Comparison of ENCODE assay signal across 7 mouse cellular contexts in the genomic region with DNA sequence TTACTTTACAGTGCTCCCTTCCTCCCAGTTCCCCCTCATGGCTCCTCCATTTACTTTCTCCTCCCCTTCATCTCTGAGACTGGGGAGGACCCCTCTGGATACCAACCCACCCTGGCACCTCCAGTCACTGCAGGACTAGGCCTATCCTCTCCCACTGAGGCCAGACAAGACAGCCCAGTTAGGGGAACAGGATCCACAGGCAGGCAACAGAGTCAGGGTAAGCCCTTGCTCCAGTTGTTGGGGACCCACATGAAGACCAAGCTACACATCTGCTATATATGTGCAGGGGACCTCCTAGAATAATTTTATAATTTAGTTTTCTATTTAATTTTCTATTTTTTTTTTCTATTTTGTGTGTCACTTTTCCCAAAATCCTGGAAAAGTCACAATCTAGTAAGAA. TPM values are rescaled to one million over a fixed set of nuclear protein-coding genes. Genes with fewer than 3 reads are reported as not detected.
A peak's percentile ranks its signal among the peaks of the same experiment; 100 is the strongest.
DNase-seq lines count a peak whose midpoint lies in the region; ATAC-seq and TF ChIP-seq lines count a peak whose summit lies in the region.
"Not testable (repeated sequence)": the region's sequence is repeated elsewhere in the genome, so short reads cannot be mapped to it uniquely, and the experiment has no call there.

No protein-coding gene starts in this region.

- H3K4me1 ChIP-seq in brown adipose tissue, adult 24 weeks (ENCODE audit: control insufficient read depth, insufficient read depth, insufficient read length, low read length) = peaks cover 13% of the 10 kb centered on the region
- peaks cover 16% of the 10 kb centered on the region for H3K4me1 ChIP-seq in heart, adult 2 months (ENCODE audit: control insufficient read depth, insufficient read depth, low read length)
- H3K4me1 ChIP-seq in heart, embryonic 12.5 days (replicated peaks) = peaks cover 21% of the 10 kb centered on the region
- peaks cover 19% of the 10 kb centered on the region for H3K4me1 ChIP-seq in heart, embryonic 15.5 days (replicated peaks)
- H3K4me1 ChIP-seq in lung, embryonic 15.5 days = peaks cover 17% of the 10 kb centered on the region
- H3K4me1 ChIP-seq in stomach, embryonic 15.5 days = not testable (repeated sequence)

- ATAC-seq in heart, embryonic 12.5 days (ENCODE audit: insufficient number of reproducible peaks, low FRiP score); heart, embryonic 15.5 days (replicated peaks; ENCODE audit: insufficient number of reproducible peaks, insufficient read depth, low FRiP score, low read depth); lung, embryonic 15.5 days (ENCODE audit: borderline replicate concordance, extremely low read depth, low FRiP score, low TSS enrichment); stomach, embryonic 15.5 days (ENCODE audit: insufficient read depth, low FRiP score, low read depth): not testable (repeated sequence)

- TF ChIP-seq POLR2A in heart, adult 2 months (IDR thresholded peaks at IDR 0.05; ENCODE audit: insufficient read depth, low read depth, low read length) = not testable (repeated sequence)

- H3K4me3 ChIP-seq in brown adipose tissue, adult 24 weeks (ENCODE audit: insufficient read depth, low read depth, low read length); heart, adult 2 months; heart, embryonic 12.5 days; heart, embryonic 15.5 days; layer of hippocampus, adult 2 months; lung, embryonic 15.5 days; stomach, embryonic 15.5 days (replicated peaks): not testable (repeated sequence)

- not testable (repeated sequence) for TF ChIP-seq EP300 in heart, adult 2 months (IDR thresholded peaks at IDR 0.05; ENCODE audit: insufficient read depth, low read depth, low read length)

- peaks cover 15% of the 10 kb centered on the region for H3K36me3 ChIP-seq in heart, adult 2 months (ENCODE audit: control insufficient read depth, insufficient read depth, low read length)
- H3K36me3 ChIP-seq in heart, embryonic 12.5 days; heart, embryonic 15.5 days; lung, embryonic 15.5 days; stomach, embryonic 15.5 days: not testable (repeated sequence)

- intact Hi-C loops in heart, adult 2 months (cut with DNase I) = loop anchor here (2.0 kb wide), 1 partner anchor 31 kb away; no protein-coding TSS in a partner anchor

- not testable (repeated sequence) for H3K9me3 ChIP-seq in heart, embryonic 12.5 days (replicated peaks); heart, embryonic 15.5 days (replicated peaks); lung, embryonic 15.5 days; stomach, embryonic 15.5 days

- peak overlapping the region; percentile 14; the same call in 1 of the 2 replicates for H3K4me2 ChIP-seq in heart, embryonic 12.5 days
- 0 out of 2 replicates have a peak overlapping the region, but pooled peaks have one; percentile 25 for H3K4me2 ChIP-seq in heart, embryonic 15.5 days
- H3K4me2 ChIP-seq in lung, embryonic 15.5 days; stomach, embryonic 15.5 days: not testable (repeated sequence)

- TF ChIP-seq CTCF in heart, adult 2 months (IDR thresholded peaks at IDR 0.05); layer of hippocampus, adult 2 months (conservative IDR thresholded peaks at IDR 0.05): not testable (repeated sequence)

- peak overlapping the region; percentile 30; the same call in 1 of the 2 replicates for H3K27ac ChIP-seq in brown adipose tissue, adult 24 weeks (replicated peaks; ENCODE audit: low read depth, low read length)
- peak overlapping the region; percentile 48 for H3K27ac ChIP-seq in heart, adult 2 months
- peak overlapping the region; percentile 84 for H3K27ac ChIP-seq in heart, embryonic 12.5 days (ENCODE audit: poor library complexity, severe bottlenecking)
- peak overlapping the region; percentile 66 for H3K27ac ChIP-seq in heart, embryonic 15.5 days
- H3K27ac ChIP-seq in layer of hippocampus, adult 2 months = peak overlapping the region; percentile 20; the same call in 1 of the 2 replicates
- H3K27ac ChIP-seq in lung, embryonic 15.5 days = peak overlapping the region; percentile 33; the same call in 1 of the 2 replicates
- peak overlapping the region; percentile 11; the same call in 1 of the 2 replicates for H3K27ac ChIP-seq in stomach, embryonic 15.5 days

- H3K79me2 ChIP-seq in heart, adult 2 months (replicated peaks; ENCODE audit: control insufficient read depth, insufficient read depth, low read length) = peaks cover 13% of the 10 kb centered on the region

- not testable (repeated sequence) for H3K9ac ChIP-seq in heart, adult 2 months (ENCODE audit: low read depth, low read length); heart, embryonic 12.5 days; heart, embryonic 15.5 days; lung, embryonic 15.5 days; stomach, embryonic 15.5 days

- not testable (repeated sequence) for H3K27me3 ChIP-seq in heart, adult 2 months (ENCODE audit: control insufficient read depth, insufficient read depth, low read length); heart, embryonic 12.5 days (replicated peaks); heart, embryonic 15.5 days; lung, embryonic 15.5 days; stomach, embryonic 15.5 days (replicated peaks)

- not testable (repeated sequence) for DNase-seq in heart, adult 2 months; layer of hippocampus, adult 2 months (ENCODE audit: low spot score in 2 of 2)

RNA-seq across cellular contexts. Expression of a gene that starts 31.9 kb away (rescaled TPM):
- 14.3 and 17.7 TPM in 2 replicates for polyA plus RNA-seq in brown adipose tissue, adult 24 weeks (2012; ENCODE audit: insufficient read depth, insufficient read length, missing spikeins)
- total RNA-seq in heart, adult 2 months (2021) = 10 to 100 TPM; 43.5 to 48.5 TPM
- 6.5 and 13.4 TPM in 2 replicates for polyA plus RNA-seq in heart, adult 2 months (2012; rRNA removed)
- 8.7 and 10.2 TPM in 2 replicates for polyA plus RNA-seq in heart, embryonic 12.5 days (2016; fragmentation: Nextera tagmentation; extraction: Ambion mirVana)
- polyA plus RNA-seq in heart, embryonic 15.5 days (2015; fragmentation: Nextera tagmentation; extraction: Ambion mirVana) = 7.1 and 7.2 TPM in 2 replicates
- 10 to 100 TPM; 47.8 to 51.9 TPM for total RNA-seq in layer of hippocampus, adult 2 months (2021)
- 10.5 and 10.9 TPM in 2 replicates for polyA plus RNA-seq in lung, embryonic 15.5 days (2015; fragmentation: Nextera tagmentation; extraction: Ambion mirVana)
- 8.7 and 10.7 TPM in 2 replicates for polyA plus RNA-seq in stomach, embryonic 15.5 days (2015; fragmentation: Nextera tagmentation; extraction: Ambion mirVana)

Comparison
In these comparisons a context has a peak if more than half of its experiments do, and no peak if none do; other contexts are left out.
1. H3K27ac ChIP-seq: peak in every context shown above with its lines; median percentile 84 in heart, embryonic 12.5 days; 66 in heart, embryonic 15.5 days; 48 in heart, adult 2 months; 33 in lung, embryonic 15.5 days; 30 in brown adipose tissue, adult 24 weeks; 20 in layer of hippocampus, adult 2 months; 11 in stomach, embryonic 15.5 days.